Mouse (Mus musculus) induced T-regulatory cell, adult 2 months (primary cell): Measurements from ENCODE around the gene Gdf2.

Source experiments
- DNase-seq: peaks from one replicate; pipeline ENCODE4 v3.0.0-alpha.2; 2012; ENCODE audit warnings: low read depth

Gene Gdf2

DNA sequence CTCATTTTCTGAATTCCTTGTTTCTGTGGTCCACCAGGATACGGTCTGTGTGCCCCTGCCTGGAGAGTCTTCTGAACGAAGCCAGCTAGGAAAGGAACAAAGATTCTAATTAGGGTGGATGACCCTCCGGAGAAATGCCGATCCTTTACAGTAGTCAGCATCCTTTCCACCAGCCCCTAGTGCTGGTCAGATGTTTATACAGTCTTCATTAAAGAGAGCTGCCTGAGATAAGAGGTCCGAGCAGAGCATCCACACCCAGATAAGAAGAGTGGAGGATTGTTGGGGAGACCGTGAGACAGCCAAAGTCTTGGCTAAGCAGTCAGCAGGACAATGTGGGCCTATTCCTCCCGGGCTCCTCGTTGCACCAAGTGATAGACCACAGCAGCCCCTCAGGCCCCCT lies at the start of gene Gdf2:
Gene Gdf2 (plus strand): TSS at position 301 of the 400 bp plus-strand sequence.
- DNase-seq: no peak

DNA sequence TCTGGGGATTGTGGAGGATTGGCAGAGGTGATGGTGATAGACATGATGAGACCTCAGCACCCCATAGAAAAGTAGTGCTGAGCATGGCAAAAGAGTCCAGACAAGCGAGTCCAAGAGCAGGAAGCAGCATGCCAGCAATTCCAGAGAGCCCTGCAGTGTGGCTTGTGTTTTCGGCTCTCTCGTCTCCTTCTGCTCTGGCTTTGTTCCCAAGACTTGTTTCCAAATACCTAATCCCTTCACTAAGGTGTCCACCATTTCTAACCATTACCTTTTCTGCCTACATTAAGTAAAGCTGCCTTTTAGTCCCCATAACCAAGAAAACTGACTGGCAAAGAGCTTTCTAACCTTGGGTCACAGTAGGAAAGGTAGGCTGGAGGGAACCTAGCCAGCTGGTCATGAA lies 49.3 kb upstream of the Gdf2 start:
- no peak for DNase-seq

DNA sequence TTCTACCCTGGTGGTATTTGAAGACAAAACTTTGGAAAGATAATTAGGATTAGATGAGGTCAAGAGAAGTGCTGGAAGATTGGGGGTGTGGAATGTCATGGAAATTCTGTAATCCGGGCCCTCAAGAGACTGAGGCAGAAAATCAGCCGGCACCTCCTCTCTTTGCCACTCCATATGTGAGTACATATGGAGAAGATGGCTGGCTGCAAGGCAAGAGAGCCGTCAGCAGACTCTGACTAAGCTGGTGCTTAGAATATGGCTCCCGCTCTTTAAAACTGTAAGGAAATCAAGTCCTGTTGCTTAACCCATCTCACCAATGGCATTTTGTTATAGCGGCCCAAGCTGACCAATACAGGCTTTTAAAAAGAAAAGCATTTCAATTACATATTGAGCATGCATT lies 45.1 kb upstream of the Gdf2 start:
- no peak for DNase-seq

DNA sequence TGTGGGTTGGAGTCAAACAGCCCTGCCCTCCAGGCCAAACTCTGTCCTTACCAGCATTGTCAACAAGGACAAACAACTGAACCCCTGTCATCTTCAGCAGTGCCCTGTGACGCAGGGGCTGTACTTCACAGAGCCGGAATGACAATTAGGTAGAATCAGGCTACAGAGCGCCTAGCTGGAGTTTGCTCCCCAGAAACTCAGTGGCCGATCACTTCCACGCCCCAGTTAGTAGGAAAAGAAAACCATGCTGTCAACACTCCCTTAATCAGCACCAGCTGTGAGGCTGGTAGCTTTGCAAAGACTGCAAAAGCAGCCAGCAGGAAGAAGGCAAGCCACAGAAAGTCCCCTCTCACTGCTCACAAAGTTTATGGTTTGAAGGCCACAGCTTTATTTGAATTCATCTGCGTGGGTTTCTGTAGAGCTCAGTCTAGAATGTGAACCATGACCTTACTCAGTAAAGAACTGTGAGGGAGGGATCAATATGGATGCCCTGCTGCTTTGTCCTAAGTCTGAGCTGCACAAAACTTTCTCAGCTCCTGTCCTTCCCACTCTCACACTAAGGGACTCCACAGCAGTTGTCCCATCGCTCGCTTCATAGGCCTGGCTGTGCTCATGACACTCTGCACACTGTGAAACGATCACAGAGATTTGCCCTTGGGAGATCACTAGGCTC lies 44.1 kb upstream of the Gdf2 start:
- DNase-seq: no peak

DNA sequence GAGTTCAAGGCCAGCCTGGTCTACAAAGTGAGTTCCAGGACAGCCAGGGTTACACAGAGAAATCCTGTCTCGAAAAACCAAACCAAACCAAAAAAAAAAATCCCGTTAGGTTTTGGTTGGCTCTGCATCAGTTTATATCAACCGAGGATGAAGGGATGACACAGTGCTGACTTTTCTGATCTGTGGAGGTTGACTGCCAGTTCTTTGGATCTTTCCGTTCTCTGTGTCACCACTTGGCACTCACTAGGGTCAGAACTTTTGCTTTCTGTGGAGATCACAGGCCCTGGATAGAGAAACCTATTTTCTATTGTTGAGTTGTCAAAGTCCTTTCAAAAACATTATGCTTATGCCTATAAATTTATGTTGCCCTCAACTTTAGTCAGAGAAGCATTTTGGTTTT lies 38.1 kb upstream of the Gdf2 start:
- no peak for DNase-seq

DNA sequence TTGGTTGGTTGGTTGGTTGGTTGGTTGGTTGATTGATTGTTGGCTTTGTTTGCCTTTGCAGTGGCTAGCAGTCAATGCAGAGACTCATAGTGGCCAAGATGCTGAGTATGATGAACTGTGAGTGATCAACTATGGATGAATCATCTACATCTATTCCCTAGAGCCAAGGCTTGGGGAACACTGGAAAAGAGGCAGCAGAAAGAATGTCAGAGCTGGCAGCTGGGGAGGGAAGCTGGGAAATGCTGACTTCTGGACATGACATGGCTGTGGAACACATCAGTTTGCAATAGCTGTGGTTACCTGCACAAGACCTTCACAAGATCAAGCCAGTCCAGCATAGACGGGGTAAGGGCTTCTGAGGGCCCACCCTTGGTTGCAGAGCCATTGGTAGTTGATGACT lies 37.6 kb upstream of the Gdf2 start:
- no peak for DNase-seq

DNA sequence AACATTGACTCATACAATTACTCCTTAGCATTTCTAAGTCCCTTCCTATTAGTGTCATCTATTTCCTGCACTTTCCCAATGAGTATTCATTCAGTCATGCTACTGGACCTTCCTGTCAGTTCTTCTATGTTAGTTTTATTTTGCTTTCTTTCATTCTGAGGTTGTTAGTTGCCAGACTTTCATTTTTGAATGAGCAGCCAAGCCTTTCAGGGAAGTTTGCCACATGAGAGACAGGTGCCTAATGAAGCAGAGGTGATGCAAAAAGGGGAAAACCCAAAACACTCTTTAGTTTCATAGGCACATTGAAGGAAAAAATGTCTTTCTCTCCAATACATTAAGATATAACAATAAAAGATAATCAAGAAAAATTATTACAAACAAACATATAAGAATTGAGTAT lies 36.0 kb upstream of the Gdf2 start:
- no peak for DNase-seq

DNA sequence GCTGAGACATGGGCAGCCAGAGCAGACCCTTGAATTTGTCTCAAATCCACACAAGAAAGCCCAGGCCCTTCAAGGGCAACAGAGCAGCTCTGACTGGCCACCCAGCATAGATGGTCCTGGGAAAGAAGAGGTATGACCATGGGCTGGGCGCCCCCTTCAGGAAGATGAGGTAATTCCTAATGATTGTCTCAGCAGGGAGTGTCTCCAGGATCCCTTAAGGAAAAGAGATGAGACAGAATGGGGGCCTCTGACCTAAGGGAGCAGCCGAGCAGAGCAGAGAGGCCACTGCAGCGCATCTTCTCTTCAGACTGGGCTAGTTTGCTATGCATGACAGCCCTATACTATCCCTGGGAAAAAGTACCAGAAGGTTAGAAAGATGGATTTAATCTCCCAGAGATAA lies 27.1 kb upstream of the Gdf2 start:
- no peak for DNase-seq

DNA sequence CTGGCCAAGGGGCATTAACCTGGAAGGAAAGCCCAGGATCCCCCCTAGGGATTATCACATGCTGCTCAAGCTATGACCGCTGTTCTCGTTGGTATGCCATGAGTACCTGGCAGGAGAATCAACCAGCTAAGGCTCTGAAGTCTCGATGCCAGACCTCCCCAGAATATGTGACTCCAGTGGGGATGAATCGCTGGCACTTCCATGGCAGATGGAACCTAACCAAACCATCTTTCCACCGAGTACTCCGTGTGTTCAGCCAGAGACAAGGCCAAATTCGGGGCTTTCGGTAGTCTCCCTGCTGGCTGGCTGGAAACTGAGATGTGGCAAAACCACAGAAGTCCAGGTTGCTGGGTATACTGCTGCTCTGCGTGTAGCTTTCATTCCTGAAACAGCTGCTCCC lies 26.6 kb upstream of the Gdf2 start:
- DNase-seq: no peak

DNA sequence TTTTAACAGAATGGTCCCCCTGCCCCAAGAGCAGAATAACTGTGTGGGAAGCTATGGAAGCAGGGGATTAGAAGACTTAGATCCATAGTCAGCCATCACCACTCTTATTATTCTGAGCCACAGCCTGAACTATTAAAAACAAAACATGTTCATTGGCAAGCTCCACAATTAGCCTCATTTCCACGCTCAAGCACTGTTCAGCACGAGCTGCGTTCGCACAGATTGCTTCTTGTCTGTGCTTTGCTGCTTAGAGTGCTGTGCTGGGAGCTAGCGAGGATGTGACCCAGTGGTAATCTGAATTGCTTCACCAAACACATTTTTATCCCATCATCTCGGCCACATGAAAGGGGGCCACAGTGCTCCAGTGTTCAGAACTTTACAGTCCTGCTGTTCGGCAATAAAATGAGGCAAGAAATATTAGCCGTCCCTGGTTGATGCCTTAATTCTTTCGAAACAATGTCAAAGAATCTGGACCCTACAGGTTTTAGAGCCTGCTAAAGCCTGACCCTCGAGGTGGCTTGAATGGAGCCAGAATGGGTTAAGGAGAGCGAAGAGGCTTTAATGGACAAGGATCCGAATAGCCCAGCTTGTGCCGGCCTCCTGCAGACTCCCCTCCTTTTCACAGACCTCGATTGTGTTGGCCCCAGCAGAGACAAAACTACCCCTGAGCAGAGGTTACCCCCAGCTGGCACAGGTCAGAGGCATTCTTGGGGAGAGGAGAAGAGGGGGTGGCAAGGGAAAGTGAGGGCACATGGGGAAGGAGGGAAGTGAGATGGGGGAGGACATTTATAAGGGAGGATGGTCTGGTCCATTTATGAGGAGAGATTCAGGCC lies 19.9 kb upstream of the Gdf2 start:
- DNase-seq: no peak

DNA sequence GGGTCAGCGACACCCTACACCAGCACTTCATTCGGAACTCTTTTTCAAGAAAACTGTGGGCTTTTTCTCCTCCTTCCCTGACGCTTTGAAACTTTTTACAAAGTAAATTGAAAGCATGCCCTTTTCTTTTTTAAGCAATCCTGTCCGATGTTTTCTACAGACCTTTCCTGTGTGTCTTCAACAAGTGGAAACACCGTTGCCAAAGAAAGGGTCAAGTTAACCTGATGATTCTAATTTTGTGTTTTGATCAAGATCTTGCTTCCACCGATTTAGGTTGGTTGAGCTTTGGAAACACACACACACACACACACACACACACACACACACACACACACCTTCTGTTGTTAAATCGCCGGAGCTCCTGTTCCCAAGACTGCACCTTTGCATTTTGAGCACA lies 18.1 kb upstream of the Gdf2 start:
- DNase-seq: no peak

DNA sequence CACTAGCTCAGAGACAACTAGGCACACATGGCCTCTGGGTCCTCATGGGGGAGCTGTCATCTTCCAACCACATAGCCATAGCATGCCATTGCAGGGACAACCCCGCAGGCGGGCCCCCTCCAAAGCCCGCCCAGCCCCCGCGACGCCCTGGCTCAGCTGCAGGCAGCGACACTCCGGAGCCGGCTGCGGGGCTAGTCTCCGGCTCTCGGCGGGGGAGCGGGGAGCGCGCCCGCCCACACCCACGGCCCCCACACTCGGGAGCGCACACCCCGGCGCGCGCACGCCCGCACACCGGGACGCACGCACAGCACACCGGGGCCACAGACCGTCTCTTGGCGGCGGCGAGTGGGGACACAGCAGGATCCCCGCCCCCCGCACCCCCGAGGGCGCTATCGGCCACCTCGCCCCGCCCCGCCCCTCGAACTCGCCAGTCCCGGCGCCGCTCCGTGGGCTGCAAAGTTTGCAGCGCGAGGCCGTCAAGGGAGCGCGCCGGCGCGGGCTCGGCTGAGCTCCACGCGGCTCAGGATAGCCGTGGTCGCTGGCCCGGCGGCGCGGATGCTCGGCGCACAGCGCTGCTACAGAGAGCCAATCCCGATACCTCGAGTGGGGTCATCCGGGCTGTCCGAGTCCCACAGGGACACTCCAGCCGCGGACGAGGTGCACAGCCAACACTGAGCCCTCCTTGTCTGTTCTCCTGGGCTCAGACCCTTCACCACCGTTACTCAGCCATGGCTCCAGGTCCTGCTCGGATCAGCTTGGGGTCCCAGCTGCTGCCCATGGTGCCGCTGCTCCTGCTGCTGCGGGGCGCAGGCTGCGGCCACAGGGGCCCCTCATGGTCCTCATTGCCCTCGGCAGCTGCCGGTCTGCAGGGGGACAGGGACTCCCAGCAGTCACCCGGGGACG lies 17.4 kb upstream of the Gdf2 start, which contains the start of gene Gdf10:
Gene Gdf10 (plus strand): TSS at position 420 of the 903 bp plus-strand sequence.
- DNase-seq: no peak

DNA sequence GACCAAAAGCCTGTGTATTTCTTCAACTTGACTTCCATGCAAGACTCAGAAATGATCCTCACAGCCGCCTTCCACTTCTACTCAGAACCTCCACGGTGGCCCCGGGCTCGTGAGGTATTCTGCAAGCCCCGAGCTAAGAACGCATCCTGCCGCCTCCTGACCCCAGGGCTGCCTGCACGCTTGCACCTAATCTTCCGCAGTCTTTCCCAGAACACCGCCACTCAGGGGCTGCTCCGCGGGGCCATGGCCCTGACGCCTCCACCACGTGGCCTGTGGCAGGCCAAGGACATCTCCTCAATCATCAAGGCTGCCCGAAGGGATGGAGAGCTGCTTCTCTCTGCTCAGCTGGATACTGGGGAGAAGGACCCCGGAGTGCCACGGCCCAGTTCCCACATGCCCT lies 9.0 kb upstream of the Gdf2 start:
- DNase-seq: no peak

DNA sequence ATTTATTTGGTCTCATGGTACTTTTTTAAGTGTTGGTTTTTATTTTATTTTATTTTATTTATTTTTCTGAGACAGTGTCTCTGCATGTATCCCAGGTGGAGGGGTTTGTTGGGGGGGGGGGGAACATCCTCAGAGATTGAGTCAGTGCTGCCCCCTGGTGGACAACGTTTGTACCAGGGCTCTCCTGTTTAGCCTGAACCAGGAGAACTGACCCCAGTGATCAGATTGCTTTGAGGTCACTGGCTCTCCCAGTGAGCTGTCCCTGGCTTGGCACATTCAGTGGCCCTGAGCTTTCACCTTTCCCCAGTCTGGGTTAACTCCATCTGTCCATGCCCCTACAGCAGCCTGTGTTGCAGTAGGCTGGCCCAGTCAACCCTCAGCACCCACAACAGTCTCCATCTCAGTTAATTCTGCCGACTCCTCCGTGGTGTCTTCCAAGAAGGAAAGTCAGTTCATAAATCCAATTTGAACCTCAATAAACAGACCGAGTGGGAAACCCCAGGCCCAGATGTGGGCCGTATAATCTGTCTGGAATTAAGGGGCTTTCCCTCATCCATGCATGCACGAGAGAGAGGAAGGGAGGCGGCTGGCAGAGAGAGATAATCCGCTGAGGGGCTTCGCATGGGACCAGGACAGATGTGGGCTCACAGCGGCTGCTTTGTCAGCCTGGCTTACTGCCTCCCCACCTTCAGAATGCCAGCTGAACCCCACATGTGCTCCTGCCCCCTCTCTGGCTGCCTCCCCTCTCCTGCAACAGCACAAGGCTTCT lies 7.7 kb upstream of the Gdf2 start:
- peak; percentile 18 for DNase-seq

DNA sequence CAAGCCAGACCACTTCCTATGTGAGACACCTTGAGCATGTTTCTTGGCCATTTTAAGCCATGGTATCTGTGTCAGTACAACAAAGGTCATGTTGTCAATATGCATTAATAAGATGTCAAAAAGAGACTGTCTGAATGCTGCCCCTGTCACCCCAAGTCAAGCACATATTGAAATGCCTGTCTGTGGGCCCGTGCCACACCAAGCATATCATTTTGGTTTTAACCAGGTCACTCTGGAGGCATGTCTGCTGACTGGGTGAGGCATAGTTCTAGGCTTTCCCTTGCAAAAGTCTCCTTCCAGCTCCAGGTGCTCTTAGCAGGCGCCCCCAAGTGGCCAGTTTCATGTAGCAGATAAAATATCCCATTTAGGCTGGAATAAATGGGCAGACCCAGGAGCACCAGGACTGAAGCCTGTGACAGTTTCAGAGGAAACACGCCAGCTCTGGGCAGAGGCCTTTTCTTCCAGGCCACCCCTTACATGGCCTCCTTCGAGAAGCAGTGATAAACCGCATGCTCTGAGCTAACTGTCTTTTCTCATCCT lies 7.0 kb upstream of the Gdf2 start:
- no peak for DNase-seq

DNA sequence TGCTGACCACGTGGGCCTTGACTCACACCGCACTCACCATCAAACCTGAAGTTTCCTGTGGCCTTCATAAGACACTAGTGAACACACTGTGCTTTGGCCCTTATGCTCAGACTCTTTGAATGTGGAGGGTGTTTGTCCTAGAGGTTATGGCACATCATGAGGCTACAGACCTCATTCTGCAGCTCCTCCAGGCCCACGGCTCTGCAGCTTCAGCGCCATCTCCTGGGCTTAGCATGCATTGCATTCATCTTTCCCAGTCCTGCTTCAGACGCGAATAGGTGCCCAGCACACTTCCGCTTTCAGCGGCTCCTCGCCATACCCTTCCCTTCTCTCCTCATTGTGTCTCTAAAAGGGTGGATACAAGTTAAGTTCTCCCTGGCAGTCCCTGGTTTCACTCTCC lies 1.7 kb upstream of the Gdf2 start:
- peak; percentile 4 for DNase-seq

DNA sequence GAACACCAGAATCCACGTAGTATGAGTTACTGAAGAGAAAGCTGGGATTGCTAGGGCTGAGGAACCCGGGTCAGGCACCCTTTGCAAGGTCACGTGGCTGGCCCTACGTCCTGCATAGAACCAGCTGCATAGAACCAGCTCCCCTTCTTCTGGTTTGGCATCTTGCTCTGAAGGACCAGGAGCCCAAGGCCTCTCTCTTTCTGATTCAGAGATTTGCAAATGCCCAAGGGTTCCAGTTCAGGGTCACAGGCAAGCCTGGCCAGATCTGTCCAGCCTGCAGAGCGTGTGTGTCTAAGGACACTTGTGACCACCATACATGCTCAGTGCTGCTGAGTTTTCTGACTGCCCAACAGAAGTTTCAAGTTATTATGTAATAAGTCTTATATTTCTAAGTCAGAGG lies 1.4 kb downstream of the Gdf2 start:
- DNase-seq: no peak

DNA sequence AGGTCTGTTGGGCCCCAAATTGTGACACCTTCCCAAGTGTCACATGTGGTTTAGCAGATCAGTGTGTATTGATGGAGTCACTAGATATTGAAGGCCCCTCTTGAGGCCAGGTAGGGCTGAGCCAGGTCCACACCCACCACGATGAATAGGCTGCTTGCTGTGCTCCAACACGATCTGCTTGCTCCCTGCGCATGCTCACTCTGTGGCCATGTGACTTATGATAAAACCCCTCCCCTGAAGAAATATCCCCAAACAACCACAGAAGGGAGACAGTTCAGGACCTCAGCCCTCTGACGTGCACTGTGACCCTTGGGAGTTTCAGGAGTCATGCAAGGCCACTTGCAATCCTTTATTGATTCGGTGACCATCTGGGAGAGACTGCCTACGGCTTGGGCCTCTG lies 5.3 kb downstream of the Gdf2 start:
- DNase-seq: no peak

DNA sequence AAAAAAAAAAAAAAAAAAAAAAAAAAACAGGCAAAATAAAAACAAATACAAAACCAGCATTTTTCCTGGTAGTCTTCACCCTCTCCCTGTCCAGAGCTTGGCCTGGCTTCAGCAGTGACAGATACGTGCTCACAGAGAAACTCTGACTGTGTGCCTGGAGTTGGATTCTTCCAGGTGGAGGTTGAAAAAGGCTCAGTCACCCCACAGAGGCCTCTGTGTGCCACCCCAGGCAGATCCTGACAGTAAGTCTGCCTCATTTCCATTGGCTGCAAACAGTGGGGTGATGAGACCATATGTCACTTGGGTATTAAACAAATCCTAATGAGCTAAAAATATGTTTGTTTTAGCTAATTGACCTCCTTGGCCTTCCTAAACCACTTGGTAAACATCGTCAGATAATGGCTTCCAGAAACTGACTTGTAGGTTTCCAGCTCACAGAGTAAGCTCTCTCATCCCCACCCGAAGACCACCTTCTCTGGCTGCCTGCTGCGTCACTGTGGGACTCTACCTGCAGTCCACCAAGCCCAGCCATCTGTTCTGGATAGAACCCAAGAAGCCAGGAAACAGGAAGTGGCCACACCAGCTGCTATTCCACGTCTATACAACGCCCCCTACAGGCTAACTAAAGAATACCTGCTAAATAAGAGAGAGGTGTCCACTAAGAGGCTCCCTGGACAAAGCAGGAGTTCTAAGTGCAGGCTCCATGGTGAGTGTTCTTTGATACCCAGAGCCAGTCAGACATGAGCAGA lies 11.6 kb downstream of the Gdf2 start:
- DNase-seq: no peak

DNA sequence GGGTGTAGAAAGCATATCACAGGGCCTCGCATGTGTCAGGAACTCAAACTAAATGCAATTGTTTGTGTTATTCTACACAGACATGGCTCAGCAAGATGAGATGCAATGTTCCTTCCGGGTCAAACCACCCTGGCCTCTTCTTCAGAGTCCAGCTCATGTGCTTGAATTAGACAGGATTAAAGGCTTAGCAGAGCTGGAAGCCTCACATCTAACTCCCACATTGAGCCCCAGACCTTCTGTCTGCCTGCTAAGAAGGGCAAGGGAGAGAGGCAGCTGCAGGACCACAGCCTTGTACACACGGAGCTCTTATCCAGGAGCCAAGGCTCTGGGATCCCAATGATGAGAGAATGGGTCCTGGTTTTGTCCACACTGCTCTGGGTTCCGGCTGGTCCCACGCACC lies 12.9 kb downstream of the Gdf2 start, which contains the start of gene Rbp3:
Gene Rbp3 (plus strand): TSS at position 243 of the 400 bp plus-strand sequence.
- no peak for DNase-seq

DNA sequence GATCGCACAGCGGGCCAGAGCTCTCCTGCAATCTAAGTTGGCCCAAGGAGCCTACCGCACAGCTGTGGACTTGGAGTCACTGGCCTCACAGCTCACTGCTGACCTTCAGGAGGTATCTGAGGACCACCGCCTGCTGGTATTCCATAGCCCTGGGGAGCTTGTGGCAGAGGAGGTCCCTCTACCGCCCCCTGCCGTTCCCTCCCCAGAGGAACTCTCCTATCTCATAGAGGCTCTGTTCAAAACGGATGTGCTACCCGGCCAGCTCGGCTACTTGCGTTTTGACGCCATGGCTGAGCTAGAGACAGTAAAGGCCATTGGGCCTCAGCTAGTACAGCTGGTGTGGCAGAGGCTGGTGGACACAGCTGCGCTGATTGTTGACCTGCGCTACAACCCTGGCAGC lies 15.2 kb downstream of the Gdf2 start:
- no peak for DNase-seq
